Mouse (Mus musculus) MEL (cell line): ENCODE results near the gene Tmpo. TPM values are rescaled to one million over a fixed set of nuclear protein-coding genes. Genes with fewer than 3 reads are reported as not detected.

ENCODE experiments used
- DNase-seq: peaks from one replicate; pipeline ENCODE4 v3.0.0; 2011; ENCODE audit warnings: low read depth, low spot score
- H3K27ac ChIP-seq: 2 replicates; pipeline ENCODE4 v1.5.1; 2012; ENCODE audit warnings: low read depth, mild to moderate bottlenecking, control low read depth, low read length, moderate library complexity; ENCODE audit not compliant: control insufficient read depth
- H3K27me3 ChIP-seq, 2 experiments: fragments of 150-350 bp in 1 of 2; sonication (generic) in 1 of 2; 2 replicates each; pipeline ENCODE4 v1.6.1; 2012; ENCODE audit warnings: low read length in 2 of 2, mild to moderate bottlenecking in 2 of 2, improper control_type of control experiment in 1 of 2, moderate library complexity in 1 of 2; ENCODE audit not compliant: insufficient read depth in 2 of 2, control insufficient read depth in 1 of 2
- H3K36me3 ChIP-seq, 2 experiments: 2 replicates each; pipeline ENCODE4 v1.6.1; 2012 to 2014; ENCODE audit warnings: low read length in 2 of 2, improper control_type of control experiment in 1 of 2, inconsistent platforms in 1 of 2, mild to moderate bottlenecking in 1 of 2; ENCODE audit not compliant: insufficient read depth in 2 of 2, control insufficient read depth in 1 of 2
- H3K4me1 ChIP-seq, 2 experiments: fragments of 150-350 bp in 1 of 2; sonication (generic) in 1 of 2; 2 replicates each; pipeline ENCODE4 v1.6.1; 2012; ENCODE audit warnings: low read length in 2 of 2, improper control_type of control experiment in 1 of 2, mild to moderate bottlenecking in 1 of 2; ENCODE audit not compliant: insufficient read depth in 2 of 2, control insufficient read depth in 1 of 2
- H3K4me3 ChIP-seq, 2 experiments: fragments of 150-350 bp in 1 of 2; sonication (generic) in 1 of 2; 2 replicates each; pipeline ENCODE4 v1.5.1; 2012; ENCODE audit warnings: low read depth in 2 of 2, low read length in 2 of 2, mild to moderate bottlenecking in 2 of 2, moderate library complexity in 2 of 2, control low read depth in 1 of 2, improper control_type of control experiment in 1 of 2; ENCODE audit not compliant: control insufficient read depth in 1 of 2, insufficient read depth in 1 of 2
- H3K79me2 ChIP-seq: 2 replicates; pipeline ENCODE4 v1.6.1; 2012; ENCODE audit warnings: mild to moderate bottlenecking, low read length, moderate library complexity; ENCODE audit not compliant: control insufficient read depth, poor library complexity, insufficient read depth
- H3K9ac ChIP-seq: 2 replicates; pipeline ENCODE4 v1.6.1; 2012; ENCODE audit warnings: low read depth, mild to moderate bottlenecking, control low read depth, low read length, moderate library complexity; ENCODE audit not compliant: control insufficient read depth, poor library complexity, severe bottlenecking
- H3K9me3 ChIP-seq: fragments of 150-350 bp; sonication (generic); replicated peaks from 2 replicates; pipeline ENCODE4 v1.6.1; 2012; ENCODE audit warnings: mild to moderate bottlenecking, low read length, improper control_type of control experiment, moderate library complexity; ENCODE audit not compliant: insufficient read depth
- CHD1 ChIP-seq: IDR thresholded peaks from 2 replicates; pipeline ENCODE4 v1.6.1; 2012; ENCODE audit warnings: low read depth, mild to moderate bottlenecking, inconsistent platforms, low read length, improper control_type of control experiment
- EP300 ChIP-seq, 2 experiments: IDR thresholded peaks; 2 replicates each; pipeline ENCODE4 v1.6.1; 2011; ENCODE audit warnings: improper control_type of control experiment in 2 of 2, low read length in 2 of 2, low read depth in 1 of 2, mild to moderate bottlenecking in 1 of 2
- ETS1 ChIP-seq: IDR thresholded peaks from 2 replicates; pipeline ENCODE4 v1.6.1; 2012; ENCODE audit warnings: low read depth, mild to moderate bottlenecking, inconsistent platforms, low read length, improper control_type of control experiment, moderate library complexity
- GATA1 ChIP-seq: IDR thresholded peaks from 2 replicates; pipeline ENCODE4 v1.6.1; 2011; ENCODE audit warnings: low read depth, low read length, improper control_type of control experiment
- JUND ChIP-seq: IDR thresholded peaks from 2 replicates; pipeline ENCODE4 v1.6.1; 2011; ENCODE audit warnings: low read depth, mild to moderate bottlenecking, improper control_type of control experiment, low read length
- MAX ChIP-seq: IDR thresholded peaks from 2 replicates; pipeline ENCODE4 v1.6.1; 2011; ENCODE audit warnings: low read length, improper control_type of control experiment
- MXI1 ChIP-seq: IDR thresholded peaks from 2 replicates; pipeline ENCODE4 v1.6.1; 2011; ENCODE audit warnings: mild to moderate bottlenecking, low read depth, low read length, improper control_type of control experiment
- NRF1 ChIP-seq: IDR thresholded peaks from 2 replicates; pipeline ENCODE4 v1.6.1; 2014; ENCODE audit warnings: low read depth, mild to moderate bottlenecking, inconsistent platforms, low read length, improper control_type of control experiment, moderate library complexity; ENCODE audit not compliant: poor library complexity, insufficient read depth, severe bottlenecking
- POLR2A ChIP-seq, 2 experiments: IDR thresholded peaks; 2 replicates each; pipeline ENCODE4 v1.6.1; 2011 to 2012; ENCODE audit warnings: low read length in 2 of 2, mild to moderate bottlenecking in 2 of 2, control low read depth in 1 of 2, improper control_type of control experiment in 1 of 2, low read depth in 1 of 2, moderate library complexity in 1 of 2; ENCODE audit not compliant: control insufficient read depth in 1 of 2, insufficient read depth in 1 of 2, poor library complexity in 1 of 2
- POLR2AphosphoS5 ChIP-seq: IDR thresholded peaks from 2 replicates; pipeline ENCODE4 v1.6.1; 2012; ENCODE audit warnings: low read depth, borderline replicate concordance, mild to moderate bottlenecking, inconsistent platforms, low read length, moderate library complexity, mixed read lengths
- RAD21 ChIP-seq: IDR thresholded peaks from 2 replicates; pipeline ENCODE4 v1.6.1; 2011; ENCODE audit warnings: mild to moderate bottlenecking, low read depth, low read length, improper control_type of control experiment
- RCOR1 ChIP-seq: IDR thresholded peaks from 2 replicates; pipeline ENCODE4 v1.6.1; 2012; ENCODE audit warnings: low read depth, mild to moderate bottlenecking, inconsistent platforms, low read length, improper control_type of control experiment
- SIN3A ChIP-seq: IDR thresholded peaks from 2 replicates; pipeline ENCODE4 v1.6.1; 2012; ENCODE audit warnings: low read length, improper control_type of control experiment, inconsistent platforms
- TBP ChIP-seq: IDR thresholded peaks from 2 replicates; pipeline ENCODE4 v1.8.0; 2011; ENCODE audit warnings: low read depth, low read length, improper control_type of control experiment
- UBTF ChIP-seq: IDR thresholded peaks from 2 replicates; pipeline ENCODE4 v1.6.1; 2012; ENCODE audit warnings: low read depth, mild to moderate bottlenecking, inconsistent platforms, low read length, improper control_type of control experiment, moderate library complexity, borderline replicate concordance; ENCODE audit not compliant: insufficient read depth
- ZKSCAN1 ChIP-seq: IDR thresholded peaks from 2 replicates; pipeline ENCODE4 v1.6.1; 2012; ENCODE audit warnings: low read depth, mild to moderate bottlenecking, inconsistent platforms, low read length, improper control_type of control experiment, moderate library complexity
- polyA plus RNA-seq, 2 experiments: library from polyadenylated mRNA; stranded (reverse) in 1 of 2; unstranded in 1 of 2; fragments of >175 nt in 1 of 2; fragments of >200 nt in 1 of 2; gene quantifications; 2 replicates each; pipeline versions ENCODE4 v1.2.1 to v1.2.4; 2012; ENCODE audit warnings: low replicate concordance in 2 of 2, low read depth in 1 of 2; ENCODE audit not compliant: insufficient read length in 2 of 2, insufficient read depth in 1 of 2, missing spikeins in 1 of 2
- total RNA-seq: library from RNA; depleted of rRNA; stranded (reverse); fragments of 300-350 nt; gene quantifications from 2 replicates; pipeline ENCODE4 v1.2.3, GENCODE M21; 2012

Tmpo gene
- total and polyA plus RNA-seq, 3 experiments = 211 to 219 (median 215) TPM

GRCm38 (mm10) chr10:91189476-91189875 is 8.4 kb upstream of the Tmpo start:
- peak overlapping the region; percentile 84 for H3K9ac ChIP-seq
- H3K79me2 ChIP-seq = no peaks in the 10 kb centered on the region; the same call in 1 of the 2 replicates
- peaks cover 0 to 9% of the 10 kb centered on the region in 2 experiments; a peak in 3 of 4 replicates for H3K4me1 ChIP-seq
- H3K9me3 ChIP-seq = no peaks in the 10 kb centered on the region
- peak; percentile 89 for DNase-seq
- H3K27me3 ChIP-seq = no peaks in the 10 kb centered on the region
- H3K4me3 ChIP-seq = peak overlapping the region; percentile 80 to 89
- peaks cover 0 to 3% of the 10 kb centered on the region in 2 experiments; a peak in 2 of 4 replicates for H3K36me3 ChIP-seq
- TF ChIP-seq GATA1 (peak; percentile 58; the same call in 1 of the 2 replicates), JUND (no peak), RCOR1 (no peak)
- peak overlapping the region; percentile 100 for H3K27ac ChIP-seq

GRCm38 (mm10) chr10:91188684-91189287 is 7.7 kb upstream of the Tmpo start:
- peaks cover 0 to 3% of the 10 kb centered on the region in 2 experiments; a peak in 2 of 4 replicates for H3K36me3 ChIP-seq
- TF ChIP-seq SIN3A = no peak
- TF ChIP-seq MXI1 = no peak
- no peak for TF ChIP-seq EP300 (IDR thresholded peaks at IDR 0.05; ENCODE audit: low read depth in 1 of 2, low read length in 2 of 2)
- no peak for TF ChIP-seq ETS1
- no peak for TF ChIP-seq JUND
- TF ChIP-seq TBP = peak; percentile 91
- TF ChIP-seq MAX = no peak
- no peak for TF ChIP-seq ZKSCAN1
- TF ChIP-seq RAD21 = no peak
- no peak for TF ChIP-seq NRF1
- no peak for TF ChIP-seq GATA1
- no peak for TF ChIP-seq CHD1
- peak; percentile 83; the same call in 1 of the 2 replicates for TF ChIP-seq POLR2AphosphoS5
- no peak for TF ChIP-seq UBTF
- peak; percentile 42 to 94; a peak in 2 of 4 replicates for TF ChIP-seq POLR2A (IDR thresholded peaks at IDR 0.05; ENCODE audit: control insufficient read depth in 1 of 2, insufficient read depth in 1 of 2, low read depth in 1 of 2, low read length in 2 of 2, poor library complexity in 1 of 2)
- H3K4me3 ChIP-seq = peak overlapping the region; percentile 80 to 89
- no peaks in the 10 kb centered on the region; the same call in 1 of the 2 replicates for H3K79me2 ChIP-seq
- no peaks in the 10 kb centered on the region for H3K9me3 ChIP-seq
- peak; percentile 88 for DNase-seq
- peak overlapping the region; percentile 100 for H3K27ac ChIP-seq
- no peaks in the 10 kb centered on the region for H3K27me3 ChIP-seq
- H3K9ac ChIP-seq = peak overlapping the region; percentile 84
- peaks cover 0 to 10% of the 10 kb centered on the region in 2 experiments; a peak in 3 of 4 replicates for H3K4me1 ChIP-seq
